Mouse (Mus musculus): ENCODE data around the gene Akr1e1.

Gene Akr1e1

DNA sequence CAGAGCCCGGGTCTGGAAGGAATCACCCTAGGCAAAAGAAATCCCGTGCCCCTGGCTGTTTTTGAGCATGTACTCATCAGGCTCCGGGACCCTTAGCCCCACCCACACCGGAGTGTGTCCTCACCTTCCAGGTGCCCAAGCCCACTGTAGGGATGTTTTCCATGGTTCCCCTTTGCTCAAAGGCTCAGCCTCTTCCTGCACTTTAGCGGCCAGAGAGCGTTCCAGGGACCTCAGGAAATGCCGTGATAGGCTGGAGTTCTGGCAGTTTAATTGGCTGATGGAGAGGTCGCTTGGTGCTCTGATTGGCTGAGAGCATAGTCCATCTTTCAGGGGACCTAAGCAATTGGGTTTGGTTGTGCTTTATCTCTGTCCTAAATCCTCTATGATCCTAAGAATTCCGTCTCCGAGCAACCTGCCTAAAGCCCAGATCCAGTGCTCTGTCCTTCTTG, at the start of gene Akr1e1:
TSS of gene Akr1e1 (minus strand) at position 214 of the 449 bp plus-strand sequence.
- 5% methylated on average over 10 of the region's 10 CpGs for WGBS

- WGBS: 89% methylated on average over 5 of the region's 5 CpGs
These were observed 49.4 kb upstream of the Akr1e1 start for GRCm38 (mm10) chr13:4658346-4658745.

- WGBS: 58% methylated on average over 16 of the region's 16 CpGs
These were observed 47.5 kb upstream of the Akr1e1 start for GRCm38 (mm10) chr13:4656277-4657146.

DNA sequence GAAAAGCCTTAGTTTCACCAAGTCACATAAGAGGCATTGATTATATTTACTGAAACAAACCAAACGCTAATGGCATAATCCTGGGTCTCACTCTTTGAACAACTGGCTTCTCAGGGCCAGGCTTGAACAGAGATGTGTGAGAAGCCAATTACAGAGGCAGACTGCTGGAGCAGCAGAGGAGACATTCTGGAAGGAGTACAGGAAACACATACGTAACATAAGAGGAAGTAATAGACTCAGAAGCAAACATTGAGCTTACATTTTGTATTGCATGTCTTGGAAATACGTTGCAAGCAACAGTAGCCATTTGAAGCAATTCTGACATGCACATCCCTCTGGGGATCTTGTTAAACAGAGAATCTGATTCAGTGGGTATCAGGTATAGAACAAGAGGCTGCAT, 41.2 kb upstream of the Akr1e1 start:
- 57% methylated on average over 3 of the region's 3 CpGs for WGBS

DNA sequence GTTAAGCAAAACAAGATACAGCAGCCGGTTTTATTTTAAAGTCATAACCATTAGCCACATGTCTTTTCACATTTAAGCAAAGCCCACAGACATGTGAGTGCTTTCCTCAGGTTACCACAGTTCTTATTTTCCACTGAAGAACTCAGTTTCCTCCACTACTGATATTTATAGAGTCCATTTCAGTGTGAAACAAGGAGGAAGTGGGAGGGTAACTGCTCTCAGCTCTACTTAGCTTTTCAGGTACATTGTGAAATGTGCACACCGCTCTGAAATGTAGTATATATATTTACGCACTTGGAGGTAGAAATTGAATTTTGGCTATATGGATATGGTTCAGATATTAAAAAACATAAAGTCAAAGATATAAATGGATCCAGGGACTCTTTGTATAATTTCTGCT, 36.3 kb upstream of the Akr1e1 start:
- 67% methylated on average over 3 of the region's 3 CpGs for WGBS

DNA sequence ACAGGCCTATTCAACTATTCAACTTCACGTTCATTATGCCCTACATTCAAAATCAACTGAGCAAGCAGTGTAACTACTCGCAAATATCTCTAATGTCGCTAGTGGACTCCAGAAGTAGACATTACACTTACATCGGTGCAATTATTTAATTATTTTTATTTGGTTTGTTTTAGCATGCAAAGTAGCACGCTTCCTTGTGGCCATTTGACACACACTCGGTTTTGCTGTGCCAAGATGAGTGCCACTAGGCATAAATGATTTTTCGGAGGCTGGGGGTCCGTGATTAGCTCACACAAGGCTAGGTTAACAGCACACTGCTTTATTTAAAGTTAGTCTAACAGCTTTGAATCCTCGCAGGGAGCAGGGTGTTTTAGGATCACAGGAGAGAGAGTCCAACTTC, 444 bp downstream of the Akr1e1 start:
- 8% methylated on average over 9 of the region's 9 CpGs for WGBS

DNA sequence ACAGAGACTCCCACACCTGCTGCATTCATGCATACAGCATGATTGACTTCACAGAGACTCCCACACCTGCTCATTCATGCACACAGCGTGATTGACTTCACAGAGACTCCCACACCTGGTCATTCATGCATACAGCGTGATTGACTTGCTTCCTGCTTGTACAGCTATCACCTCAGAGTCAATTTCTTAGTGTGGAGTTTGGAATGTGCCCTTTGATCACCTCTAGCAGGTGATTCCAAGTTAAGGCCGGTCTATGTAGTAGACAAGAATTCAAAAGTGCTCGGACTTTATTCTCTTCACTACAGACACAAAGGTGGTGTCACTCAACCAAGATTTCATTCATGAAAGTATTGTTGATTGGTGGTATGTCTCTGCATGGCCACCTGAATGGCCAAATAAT, 2.2 kb downstream of the Akr1e1 start:
- WGBS: 93% methylated on average over 4 of the region's 4 CpGs

DNA sequence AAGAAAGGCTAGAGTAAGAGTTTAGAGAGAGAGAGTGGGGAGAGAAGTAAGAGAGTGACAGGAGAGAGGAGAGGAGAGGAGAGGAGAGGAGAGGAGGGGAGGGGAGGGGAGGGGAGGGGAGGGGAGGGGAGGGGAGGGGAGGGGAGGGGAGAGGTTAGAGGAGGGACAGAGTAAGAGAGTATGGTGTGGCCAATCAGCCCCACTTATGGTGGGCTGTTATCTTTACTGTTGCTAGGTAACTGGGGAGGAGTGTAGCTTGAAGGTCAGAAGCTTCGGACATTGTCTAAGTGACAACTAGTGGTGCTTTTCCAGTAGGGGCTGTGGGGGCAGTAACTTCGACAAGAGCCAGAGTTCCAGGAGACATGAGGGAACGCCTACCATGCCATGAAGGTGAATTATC, 5.5 kb downstream of the Akr1e1 start:
- 85% methylated on average over 3 of the region's 3 CpGs for WGBS

DNA sequence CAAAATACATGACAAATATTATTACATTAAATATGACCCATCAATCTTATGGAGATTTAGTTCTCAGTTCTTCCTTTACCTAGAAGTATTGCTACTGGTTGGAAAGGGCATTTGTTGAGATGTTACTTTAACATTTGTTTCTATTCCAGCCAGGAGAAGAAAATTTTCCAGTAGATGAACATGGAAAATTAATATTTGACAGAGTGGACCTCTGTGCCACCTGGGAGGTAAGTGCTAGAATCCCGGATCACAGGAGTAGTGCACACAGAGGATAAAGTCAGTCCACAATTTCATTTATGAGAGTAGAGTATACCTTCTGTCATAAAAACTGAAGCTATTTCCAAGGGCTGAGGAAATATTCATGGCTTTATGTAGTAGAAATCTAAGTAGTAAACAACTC, 32.1 kb downstream of the Akr1e1 start:
- 92% methylated on average over 1 of the region's 1 CpGs for WGBS

GRCm38 (mm10) chr13:4573871-4574270, 35.1 kb downstream of the Akr1e1 start, which contains the start of gene Akr1c21:
Akr1c21 (plus strand) TSS chr13:4574075.
- 57% methylated on average over 1 of the region's 1 CpGs for WGBS

DNA sequence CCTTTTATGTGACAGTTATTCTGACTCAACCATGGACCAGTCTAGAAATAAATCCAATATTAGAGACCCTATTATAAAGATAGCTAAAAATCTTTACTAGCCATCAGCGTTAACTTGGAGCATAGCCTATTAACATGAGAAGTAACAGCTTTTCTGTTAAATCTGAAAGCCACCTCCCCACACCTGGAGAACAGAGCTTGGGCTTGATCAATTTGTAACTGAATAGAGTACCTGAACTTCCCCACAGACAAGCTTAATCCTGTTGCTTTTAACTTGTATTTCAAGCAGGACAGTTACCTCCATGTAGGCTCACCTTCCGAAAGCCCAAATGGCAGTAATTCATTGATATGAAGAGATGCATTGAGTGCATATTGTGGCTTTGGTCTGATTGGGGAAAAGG, 43.0 kb downstream of the Akr1e1 start:
- WGBS: 91% methylated on average over 2 of the region's 2 CpGs

- 66% methylated on average over 1 of the region's 1 CpGs for WGBS
These were observed 49.8 kb downstream of the Akr1e1 start for GRCm38 (mm10) chr13:4559143-4559542.

Measured in cerebral cortex, adult 2 months (tissue).